Mouse (Mus musculus) kidney, embryonic 16.5 days (tissue): ENCODE measurements around the gene Plppr1. TPM values are rescaled to one million over a fixed set of nuclear protein-coding genes. Genes with fewer than 3 reads are reported as not detected.

Source experiments
- ATAC-seq: fragments of 200-750 bp; cut with Nextera tagmentation; 2 replicates; pipeline ENCODE4 v1.8.0; 2017; ENCODE audit warnings: moderate TSS enrichment; ENCODE audit not compliant: low FRiP score, low TSS enrichment
- H3K27ac ChIP-seq: fragments of 300-500 bp; sonication (generic); 2 replicates; pipeline ENCODE4 v1.5.1; 2014; ENCODE audit warnings: low read length
- H3K27me3 ChIP-seq: fragments of 300-500 bp; sonication (generic); 2 replicates; pipeline ENCODE4 v1.6.1; 2014; ENCODE audit warnings: low read length, control low read depth, mixed read lengths; ENCODE audit not compliant: insufficient read depth
- H3K36me3 ChIP-seq: fragments of 300-500 bp; sonication (generic); 2 replicates; pipeline ENCODE4 v1.6.1; 2014; ENCODE audit warnings: low read length, control low read depth, mixed read lengths; ENCODE audit not compliant: insufficient read depth
- H3K4me1 ChIP-seq: fragments of 300-500 bp; sonication (generic); 2 replicates; pipeline ENCODE4 v1.6.1; 2014; ENCODE audit warnings: low read length, control low read depth, mixed read lengths; ENCODE audit not compliant: insufficient read depth
- H3K4me2 ChIP-seq: fragments of 300-500 bp; sonication (generic); replicated peaks from 2 replicates; pipeline ENCODE4 v1.6.1; 2014; ENCODE audit warnings: low read depth, low read length
- H3K4me3 ChIP-seq: fragments of 300-500 bp; sonication (generic); 2 replicates; pipeline ENCODE4 v1.5.1; 2014; ENCODE audit warnings: mild to moderate bottlenecking, low read length
- H3K9ac ChIP-seq: fragments of 300-500 bp; sonication (generic); replicated peaks from 2 replicates; pipeline ENCODE4 v1.6.1; 2014; ENCODE audit warnings: low read length
- H3K9me3 ChIP-seq: fragments of 300-500 bp; sonication (generic); 2 replicates; pipeline ENCODE4 v1.6.1; 2016; ENCODE audit warnings: low read length, control low read depth
- WGBS: fragments of 180-500 bp; shearing (Covaris S2); extraction: QIAGEN DNeasy Blood & Tissue Kit; methylation state at CpG from one replicate; pipeline ENCODE4 v1.1.7; 2014; 5-methylcytosine and 5-hydroxymethylcytosine counted together
- polyA plus RNA-seq: library from polyadenylated mRNA; unstranded; fragments of >200 nt; fragmentation: Nextera tagmentation; extraction: Ambion mirVana; gene quantifications from 2 replicates; pipeline ENCODE4 v1.2.1, GENCODE M21; 2015

Plppr1 gene
- polyA plus RNA-seq, 1 experiment from 2014 or later, result 6.3 TPM

- ATAC-seq, result no peak
- no peak overlapping the region for H3K4me3 ChIP-seq
- 68% methylated on average over 3 of the region's 3 CpGs for WGBS
- no peak overlapping the region for H3K9ac ChIP-seq
- H3K36me3 ChIP-seq, result no peaks in the 10 kb centered on the region
- no peak overlapping the region for H3K4me2 ChIP-seq
- H3K4me1 ChIP-seq, result no peaks in the 10 kb centered on the region
- H3K27me3 ChIP-seq, result no peaks in the 10 kb centered on the region
- no peaks in the 10 kb centered on the region for H3K9me3 ChIP-seq
- no peak overlapping the region for H3K27ac ChIP-seq
Measured at GRCm38 (mm10) chr4:49166391-49166790, 107.3 kb downstream of the Plppr1 start.

- no peak overlapping the region for H3K27ac ChIP-seq
- WGBS, result 83% methylated on average over 5 of the region's 5 CpGs
Measured at GRCm38 (mm10) chr4:49167030-49167429, 108.0 kb downstream of the Plppr1 start.

GRCm38 (mm10) chr4:49169498-49169897, 110.4 kb downstream of the Plppr1 start:
- H3K4me1 ChIP-seq, result no peaks in the 10 kb centered on the region
- ATAC-seq, result no peak
- no peak overlapping the region for H3K27ac ChIP-seq
- H3K4me3 ChIP-seq, result no peak overlapping the region
- H3K27me3 ChIP-seq, result no peaks in the 10 kb centered on the region
- WGBS, result 55% methylated on average over 1 of the region's 1 CpGs
- no peaks in the 10 kb centered on the region for H3K9me3 ChIP-seq
- H3K4me2 ChIP-seq, result no peak overlapping the region
- H3K9ac ChIP-seq, result no peak overlapping the region
- no peaks in the 10 kb centered on the region for H3K36me3 ChIP-seq

More at GRCm38 (mm10) chr4:49167030-49167429, 108.0 kb downstream of the Plppr1 start:
- Histone ChIP-seq H3K9ac (no peak overlapping the region), H3K4me1 (no peaks in the 10 kb centered on the region), H3K9me3 (no peaks in the 10 kb centered on the region), H3K27me3 (no peaks in the 10 kb centered on the region), H3K4me3 (no peak overlapping the region), H3K36me3 (no peaks in the 10 kb centered on the region), H3K4me2 (no peak overlapping the region)
- no peak for ATAC-seq

- Histone ChIP-seq H3K27me3 (no peaks in the 10 kb centered on the region), H3K9ac (no peak overlapping the region), H3K36me3 (no peaks in the 10 kb centered on the region), H3K4me3 (no peak overlapping the region), H3K9me3 (no peaks in the 10 kb centered on the region), H3K27ac (no peak overlapping the region), H3K4me1 (peaks cover 4% of the 10 kb centered on the region; the same call in 1 of the 2 replicates), H3K4me2 (no peak overlapping the region)
- 88% methylated on average over 2 of the region's 2 CpGs for WGBS
- ATAC-seq, result no peak
Measured at GRCm38 (mm10) chr4:49178101-49178500, 119.0 kb downstream of the Plppr1 start.

- Histone ChIP-seq H3K9ac (no peak overlapping the region), H3K4me2 (no peak overlapping the region), H3K4me3 (no peak overlapping the region), H3K27ac (no peak overlapping the region), H3K4me1 (peaks cover 4% of the 10 kb centered on the region; the same call in 1 of the 2 replicates), H3K9me3 (no peaks in the 10 kb centered on the region), H3K36me3 (no peaks in the 10 kb centered on the region), H3K27me3 (no peaks in the 10 kb centered on the region)
- no peak for ATAC-seq
- WGBS, result 74% methylated on average over 3 of the region's 3 CpGs
Measured at GRCm38 (mm10) chr4:49178891-49179290, 119.8 kb downstream of the Plppr1 start.

- H3K9me3 ChIP-seq, result no peaks in the 10 kb centered on the region
- H3K36me3 ChIP-seq, result no peaks in the 10 kb centered on the region
- peaks cover 4% of the 10 kb centered on the region; the same call in 1 of the 2 replicates for H3K4me1 ChIP-seq
- H3K27ac ChIP-seq, result no peak overlapping the region
- WGBS, result 52% methylated on average over 2 of the region's 2 CpGs
- no peak overlapping the region for H3K9ac ChIP-seq
- H3K4me2 ChIP-seq, result no peak overlapping the region
- ATAC-seq, result no peak
- H3K4me3 ChIP-seq, result no peak overlapping the region
- H3K27me3 ChIP-seq, result no peaks in the 10 kb centered on the region
Measured at GRCm38 (mm10) chr4:49179471-49180181, 120.6 kb downstream of the Plppr1 start.

- Histone ChIP-seq H3K9ac (no peak overlapping the region), H3K36me3 (no peaks in the 10 kb centered on the region), H3K27ac (no peak overlapping the region), H3K4me2 (no peak overlapping the region), H3K4me1 (no peaks in the 10 kb centered on the region), H3K4me3 (no peak overlapping the region), H3K27me3 (no peaks in the 10 kb centered on the region), H3K9me3 (no peaks in the 10 kb centered on the region)
- ATAC-seq, result no peak
- WGBS, result 63% methylated on average over 3 of the region's 3 CpGs
Measured at GRCm38 (mm10) chr4:49189991-49190526, 131.0 kb downstream of the Plppr1 start.

- Histone ChIP-seq H3K27ac (no peak overlapping the region), H3K4me1 (no peaks in the 10 kb centered on the region), H3K36me3 (no peaks in the 10 kb centered on the region), H3K9ac (no peak overlapping the region), H3K4me2 (no peak overlapping the region), H3K27me3 (no peaks in the 10 kb centered on the region), H3K4me3 (no peak overlapping the region), H3K9me3 (no peaks in the 10 kb centered on the region)
- no peak for ATAC-seq
- WGBS, result 60% methylated on average over 8 of the region's 8 CpGs
Measured at GRCm38 (mm10) chr4:49197125-49197747, 138.2 kb downstream of the Plppr1 start.

GRCm38 (mm10) chr4:49210457-49210856, 151.4 kb downstream of the Plppr1 start:
- Histone ChIP-seq H3K27me3 (no peaks in the 10 kb centered on the region), H3K4me1 (no peaks in the 10 kb centered on the region), H3K9me3 (no peaks in the 10 kb centered on the region), H3K4me3 (no peak overlapping the region), H3K9ac (no peak overlapping the region), H3K36me3 (no peaks in the 10 kb centered on the region), H3K27ac (no peak overlapping the region), H3K4me2 (no peak overlapping the region)
- 89% methylated on average over 1 of the region's 1 CpGs for WGBS
- ATAC-seq, result no peak

- 70% methylated on average over 5 of the region's 5 CpGs for WGBS
Measured at GRCm38 (mm10) chr4:49211582-49211981, 152.5 kb downstream of the Plppr1 start.

More at GRCm38 (mm10) chr4:49211582-49211981, 152.5 kb downstream of the Plppr1 start:
- Histone ChIP-seq H3K27me3 (no peaks in the 10 kb centered on the region), H3K4me3 (no peak overlapping the region), H3K36me3 (no peaks in the 10 kb centered on the region), H3K4me1 (no peaks in the 10 kb centered on the region), H3K9me3 (no peaks in the 10 kb centered on the region), H3K27ac (no peak overlapping the region), H3K4me2 (no peak overlapping the region), H3K9ac (no peak overlapping the region)
- no peak for ATAC-seq
